Mouse (Mus musculus): ENCODE data around the gene Efcab1.

Efcab1 gene

DNA sequence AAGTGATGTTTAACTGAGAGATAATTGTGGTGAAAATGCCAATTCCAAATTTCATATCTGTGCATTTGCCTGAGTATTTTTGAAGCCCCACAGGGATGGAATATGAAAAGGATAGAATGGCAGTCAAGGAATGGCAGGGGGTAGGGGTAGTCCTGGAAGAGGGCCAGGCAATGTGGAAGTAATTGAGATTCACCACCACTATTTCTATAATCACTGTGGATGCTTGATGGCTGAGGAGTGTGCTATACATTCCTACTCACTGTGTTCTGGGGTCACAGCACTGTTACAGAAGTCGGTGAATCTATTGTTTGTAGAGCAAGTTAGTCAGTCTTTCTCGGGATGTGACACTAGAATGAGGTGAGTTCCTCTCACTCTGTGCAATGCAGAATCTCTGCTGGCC, 108.3 kb downstream of the Efcab1 start:
- no peak for DNase-seq (ENCODE audit: low read depth)

Data from c-Kit-positive CD71-positive TER-119-negative erythroid progenitor cells, embryonic 14.5 days (primary cell).